Mouse (Mus musculus) small intestine, adult 2 months (tissue): ENCODE measurements around the gene Syngr3.

Experiments
- CTCF ChIP-seq: fragments of 200-500 bp; IDR thresholded peaks from 2 replicates; pipeline ENCODE4 v1.5.1; 2012; ENCODE audit warnings: low read depth, mild to moderate bottlenecking, control low read depth, inconsistent platforms, low read length, moderate library complexity, mixed read lengths; ENCODE audit not compliant: insufficient replicate concordance, insufficient read length; ENCODE audit errors: extremely low read depth
- POLR2A ChIP-seq: fragments of 200-500 bp; IDR thresholded peaks from 2 replicates; pipeline ENCODE4 v1.6.1; 2012; ENCODE audit warnings: low read depth, mild to moderate bottlenecking, control low read depth, inconsistent platforms, low read length, moderate library complexity

- TF ChIP-seq CTCF: no peak
- no peak for TF ChIP-seq POLR2A
Observed at GRCm38 (mm10) chr17:24735446-24735845, 45.7 kb upstream of the Syngr3 start.
